Mouse (Mus musculus) MEL (cell line): ENCODE measurements around the gene Smarcb1. TPM values are rescaled to one million over a fixed set of nuclear protein-coding genes. Genes with fewer than 3 reads are reported as not detected.
A peak's percentile ranks its signal among the peaks of the same experiment; 100 is the strongest.

Experiments
- DNase-seq: peaks from one replicate; pipeline ENCODE4 v3.0.0; 2011; ENCODE audit warnings: low read depth, low spot score
- H3K27ac ChIP-seq: 2 replicates; pipeline ENCODE4 v1.5.1; 2012; ENCODE audit warnings: low read depth, mild to moderate bottlenecking, control low read depth, low read length, moderate library complexity; ENCODE audit not compliant: control insufficient read depth
- H3K27me3 ChIP-seq, 2 experiments: fragments of 150-350 bp in 1 of 2; sonication (generic) in 1 of 2; 2 replicates each; pipeline ENCODE4 v1.6.1; 2012; ENCODE audit warnings: low read length in 2 of 2, mild to moderate bottlenecking in 2 of 2, improper control_type of control experiment in 1 of 2, moderate library complexity in 1 of 2; ENCODE audit not compliant: insufficient read depth in 2 of 2, control insufficient read depth in 1 of 2
- H3K36me3 ChIP-seq, 2 experiments: 2 replicates each; pipeline ENCODE4 v1.6.1; 2012 to 2014; ENCODE audit warnings: low read length in 2 of 2, improper control_type of control experiment in 1 of 2, inconsistent platforms in 1 of 2, mild to moderate bottlenecking in 1 of 2; ENCODE audit not compliant: insufficient read depth in 2 of 2, control insufficient read depth in 1 of 2
- H3K4me1 ChIP-seq, 2 experiments: fragments of 150-350 bp in 1 of 2; sonication (generic) in 1 of 2; 2 replicates each; pipeline ENCODE4 v1.6.1; 2012; ENCODE audit warnings: low read length in 2 of 2, improper control_type of control experiment in 1 of 2, mild to moderate bottlenecking in 1 of 2; ENCODE audit not compliant: insufficient read depth in 2 of 2, control insufficient read depth in 1 of 2
- H3K4me3 ChIP-seq, 2 experiments: fragments of 150-350 bp in 1 of 2; sonication (generic) in 1 of 2; 2 replicates each; pipeline ENCODE4 v1.5.1; 2012; ENCODE audit warnings: low read depth in 2 of 2, low read length in 2 of 2, mild to moderate bottlenecking in 2 of 2, moderate library complexity in 2 of 2, control low read depth in 1 of 2, improper control_type of control experiment in 1 of 2; ENCODE audit not compliant: control insufficient read depth in 1 of 2, insufficient read depth in 1 of 2
- H3K79me2 ChIP-seq: 2 replicates; pipeline ENCODE4 v1.6.1; 2012; ENCODE audit warnings: mild to moderate bottlenecking, low read length, moderate library complexity; ENCODE audit not compliant: control insufficient read depth, poor library complexity, insufficient read depth
- H3K9ac ChIP-seq: 2 replicates; pipeline ENCODE4 v1.6.1; 2012; ENCODE audit warnings: low read depth, mild to moderate bottlenecking, control low read depth, low read length, moderate library complexity; ENCODE audit not compliant: control insufficient read depth, poor library complexity, severe bottlenecking
- H3K9me3 ChIP-seq: fragments of 150-350 bp; sonication (generic); replicated peaks from 2 replicates; pipeline ENCODE4 v1.6.1; 2012; ENCODE audit warnings: mild to moderate bottlenecking, low read length, improper control_type of control experiment, moderate library complexity; ENCODE audit not compliant: insufficient read depth
- BHLHE40 ChIP-seq: IDR thresholded peaks from 2 replicates; pipeline ENCODE4 v1.6.1; 2012; ENCODE audit warnings: low read depth, mild to moderate bottlenecking, inconsistent platforms, low read length, improper control_type of control experiment, borderline replicate concordance
- CHD1 ChIP-seq: IDR thresholded peaks from 2 replicates; pipeline ENCODE4 v1.6.1; 2012; ENCODE audit warnings: low read depth, mild to moderate bottlenecking, inconsistent platforms, low read length, improper control_type of control experiment
- CTCF ChIP-seq, 3 experiments: IDR thresholded peaks in 2 of 3; conservative IDR thresholded peaks in 1 of 3; 2 replicates each; pipeline ENCODE4 v1.5.1; 2011 to 2012; ENCODE audit warnings: low read length in 3 of 3, low read depth in 2 of 3, mild to moderate bottlenecking in 2 of 3, improper control_type of control experiment in 1 of 3, inconsistent platforms in 1 of 3, mixed read lengths in 1 of 3, moderate library complexity in 1 of 3; ENCODE audit not compliant: control insufficient read depth in 1 of 3, insufficient read depth in 1 of 3, poor library complexity in 1 of 3, severe bottlenecking in 1 of 3
- E2F4 ChIP-seq: IDR thresholded peaks from 2 replicates; pipeline ENCODE4 v1.6.1; 2011; ENCODE audit warnings: low read depth, low read length, improper control_type of control experiment, borderline replicate concordance
- ELF1 ChIP-seq: IDR thresholded peaks from 2 replicates; pipeline ENCODE4 v1.6.1; 2014; ENCODE audit warnings: low read depth, mild to moderate bottlenecking, inconsistent platforms, low read length, improper control_type of control experiment, moderate library complexity
- EP300 ChIP-seq, 2 experiments: IDR thresholded peaks; 2 replicates each; pipeline ENCODE4 v1.6.1; 2011; ENCODE audit warnings: improper control_type of control experiment in 2 of 2, low read length in 2 of 2, low read depth in 1 of 2, mild to moderate bottlenecking in 1 of 2
- ETS1 ChIP-seq: IDR thresholded peaks from 2 replicates; pipeline ENCODE4 v1.6.1; 2012; ENCODE audit warnings: low read depth, mild to moderate bottlenecking, inconsistent platforms, low read length, improper control_type of control experiment, moderate library complexity
- GABPA ChIP-seq: IDR thresholded peaks from 2 replicates; pipeline ENCODE4 v1.6.1; 2012; ENCODE audit warnings: low read depth, mild to moderate bottlenecking, inconsistent platforms, low read length, improper control_type of control experiment, moderate library complexity
- KAT2A ChIP-seq: conservative IDR thresholded peaks from 2 replicates; pipeline ENCODE4 v1.6.1; 2012; ENCODE audit warnings: low read depth, low read length, improper control_type of control experiment, inconsistent platforms
- MAFK ChIP-seq: IDR thresholded peaks from 2 replicates; pipeline ENCODE4 v1.6.1; 2011; ENCODE audit warnings: low read depth, mild to moderate bottlenecking, low read length, improper control_type of control experiment, borderline replicate concordance
- MEF2A ChIP-seq: IDR thresholded peaks from 2 replicates; pipeline ENCODE4 v1.6.1; 2014; ENCODE audit warnings: low read depth, mild to moderate bottlenecking, inconsistent platforms, low read length, improper control_type of control experiment; ENCODE audit not compliant: poor library complexity, insufficient replicate concordance, severe bottlenecking; ENCODE audit errors: extremely low read depth
- MXI1 ChIP-seq: IDR thresholded peaks from 2 replicates; pipeline ENCODE4 v1.6.1; 2011; ENCODE audit warnings: mild to moderate bottlenecking, low read depth, low read length, improper control_type of control experiment
- POLR2AphosphoS5 ChIP-seq: IDR thresholded peaks from 2 replicates; pipeline ENCODE4 v1.6.1; 2012; ENCODE audit warnings: low read depth, borderline replicate concordance, mild to moderate bottlenecking, inconsistent platforms, low read length, moderate library complexity, mixed read lengths
- RCOR1 ChIP-seq: IDR thresholded peaks from 2 replicates; pipeline ENCODE4 v1.6.1; 2012; ENCODE audit warnings: low read depth, mild to moderate bottlenecking, inconsistent platforms, low read length, improper control_type of control experiment
- SIN3A ChIP-seq: IDR thresholded peaks from 2 replicates; pipeline ENCODE4 v1.6.1; 2012; ENCODE audit warnings: low read length, improper control_type of control experiment, inconsistent platforms
- SMC3 ChIP-seq: IDR thresholded peaks from 2 replicates; pipeline ENCODE4 v1.6.1; 2011; ENCODE audit warnings: low read depth, low read length, improper control_type of control experiment
- TAL1 ChIP-seq: IDR thresholded peaks from 2 replicates; pipeline ENCODE4 v1.6.1; 2012; ENCODE audit warnings: mild to moderate bottlenecking, inconsistent platforms, low read length, moderate library complexity, mixed read lengths
- TBP ChIP-seq: IDR thresholded peaks from 2 replicates; pipeline ENCODE4 v1.8.0; 2011; ENCODE audit warnings: low read depth, low read length, improper control_type of control experiment
- TCF12 ChIP-seq: IDR thresholded peaks from 2 replicates; pipeline ENCODE4 v1.6.1; 2014; ENCODE audit warnings: low read depth, mild to moderate bottlenecking, inconsistent platforms, low read length, improper control_type of control experiment, moderate library complexity
- polyA plus RNA-seq, 2 experiments: library from polyadenylated mRNA; stranded (reverse) in 1 of 2; unstranded in 1 of 2; fragments of >175 nt in 1 of 2; fragments of >200 nt in 1 of 2; gene quantifications; 2 replicates each; pipeline versions ENCODE4 v1.2.1 to v1.2.4; 2012; ENCODE audit warnings: low replicate concordance in 2 of 2, low read depth in 1 of 2; ENCODE audit not compliant: insufficient read length in 2 of 2, insufficient read depth in 1 of 2, missing spikeins in 1 of 2
- total RNA-seq: library from RNA; depleted of rRNA; stranded (reverse); fragments of 300-350 nt; gene quantifications from 2 replicates; pipeline ENCODE4 v1.2.3, GENCODE M21; 2012

Gene Smarcb1
- total and polyA plus RNA-seq, 3 experiments, result 91.8 to 2,689 (median 117) TPM

GRCm38 (mm10) chr10:75916840-75917239 is 4.6 kb downstream of the Smarcb1 start:
- Histone ChIP-seq H3K9me3 (no peaks in the 10 kb centered on the region), H3K27ac (no peak overlapping the region), H3K27me3 (no peaks in the 10 kb centered on the region), H3K36me3 (peaks cover 15 to 18% of the 10 kb centered on the region in 2 experiments), H3K4me1 (peaks cover 0 to 18% of the 10 kb centered on the region in 2 experiments; a peak in 1 of 4 replicates), H3K79me2 (peaks cover 30% of the 10 kb centered on the region), H3K4me3 (no peak overlapping the region), H3K9ac (no peak overlapping the region)
- TF ChIP-seq KAT2A (no peak), MXI1 (no peak), TCF12 (no peak), TBP (no peak), ETS1 (no peak), MAFK (no peak), POLR2AphosphoS5 (no peak), SIN3A (no peak), CTCF (IDR thresholded peaks at IDR 0.05 in 2 of 3, conservative IDR thresholded peaks at IDR 0.05 in 1 of 3; ENCODE audit: control insufficient read depth in 1 of 3, insufficient read depth in 1 of 3, low read depth in 2 of 3, low read length in 3 of 3, poor library complexity in 1 of 3, severe bottlenecking in 1 of 3) (no peak), GABPA (no peak), MEF2A (no peak)
- DNase-seq, result no peak

- H3K36me3 ChIP-seq, result peaks cover 16 to 19% of the 10 kb centered on the region in 2 experiments
- H3K9me3 ChIP-seq, result no peaks in the 10 kb centered on the region
- TF ChIP-seq CHD1, result no peak
- TF ChIP-seq ELF1, result no peak
- TF ChIP-seq, all 39 proteins: peak for 0
- Histone ChIP-seq H3K27me3 (no peaks in the 10 kb centered on the region), H3K79me2 (peaks cover 20% of the 10 kb centered on the region), H3K9ac (no peak overlapping the region), H3K4me3 (no peak overlapping the region), H3K27ac (no peak overlapping the region), H3K4me1 (peaks cover 0 to 16% of the 10 kb centered on the region in 2 experiments; a peak in 1 of 4 replicates)
- DNase-seq, result no peak
Measured at GRCm38 (mm10) chr10:75915557-75915956, 5.9 kb downstream of the Smarcb1 start.

GRCm38 (mm10) chr10:75913013-75913589 is 8.3 kb downstream of the Smarcb1 start:
- no peak overlapping the region for H3K9ac ChIP-seq
- TF ChIP-seq SIN3A (0 out of 2 replicates have a peak, but pooled peaks have one; percentile 14), TAL1 (no peak), SMC3 (no peak), E2F4 (no peak), EP300 (IDR thresholded peaks at IDR 0.05; ENCODE audit: low read depth in 1 of 2, low read length in 2 of 2) (0 out of 4 replicates have a peak, but pooled peaks of 1 of the 2 experiments have one; percentile 11), RCOR1 (no peak), BHLHE40 (no peak), TBP (no peak), MAFK (no peak)
- DNase-seq, result no peak
- H3K27ac ChIP-seq, result no peak overlapping the region
- peaks cover 4% of the 10 kb centered on the region; the same call in 1 of the 2 replicates for H3K79me2 ChIP-seq
- peaks cover 0 to 5% of the 10 kb centered on the region in 2 experiments; a peak in 1 of 4 replicates for H3K4me1 ChIP-seq
- peaks cover 5 to 24% of the 10 kb centered on the region in 2 experiments for H3K36me3 ChIP-seq
- H3K27me3 ChIP-seq, result no peaks in the 10 kb centered on the region
- H3K4me3 ChIP-seq, result no peak overlapping the region
- no peaks in the 10 kb centered on the region for H3K9me3 ChIP-seq
